ENCODE assay signal across 10 mouse cellular contexts in genomic region chr15:67042131-67042530, GRCm38 (mm10).
DNase-seq lines count a peak whose midpoint lies in the region; ATAC-seq and TF ChIP-seq lines count a peak whose summit lies in the region.
"Had no signal": no experiment of that assay in that cellular context is flagged by ENCODE, and none has a peak within 500 bp of the region (broad histone marks: within the 10 kb centered on the region; RNA-seq: fewer than 3 reads in every experiment).

No protein-coding gene starts in this region.

- no peak overlapping the region for H3K4me3 ChIP-seq in lung, postnatal 0 days (ENCODE audit: low read depth, low read length)
- H3K4me3 ChIP-seq in forebrain, embryonic 15.5 days: no peak overlapping the region
- H3K4me3 ChIP-seq: embryonic facial prominence, embryonic 10.5 days had no signal

- no peaks in the 10 kb centered on the region for H3K9me3 ChIP-seq in lung, postnatal 0 days (ENCODE audit: low read length)
- no peaks in the 10 kb centered on the region for H3K9me3 ChIP-seq in forebrain, embryonic 15.5 days
- H3K9me3 ChIP-seq: embryonic facial prominence, embryonic 10.5 days had no signal

- no peak for TF ChIP-seq EP300 in lung, postnatal 0 days (IDR thresholded peaks at IDR 0.05)

- H3K9ac ChIP-seq in lung, postnatal 0 days (replicated peaks; ENCODE audit: low read depth): no peak overlapping the region
- H3K9ac ChIP-seq in forebrain, embryonic 15.5 days (replicated peaks): no peak overlapping the region

- no peak overlapping the region for H3K27ac ChIP-seq in lung, postnatal 0 days (ENCODE audit: low read length)
- H3K27ac ChIP-seq in forebrain, embryonic 15.5 days (replicated peaks): no peak overlapping the region
- H3K27ac ChIP-seq: embryonic facial prominence, embryonic 10.5 days had no signal

- TF ChIP-seq CTCF in lung, postnatal 0 days (IDR thresholded peaks at IDR 0.05): peak; percentile 59

- H3K4me1 ChIP-seq in lung, postnatal 0 days (ENCODE audit: insufficient read depth, low read depth, low read length): no peaks in the 10 kb centered on the region; the same call in 1 of the 2 replicates
- H3K4me1 ChIP-seq in forebrain, embryonic 15.5 days: peaks cover 9% of the 10 kb centered on the region

- H3K27me3 ChIP-seq in lung, postnatal 0 days (replicated peaks; ENCODE audit: insufficient read depth, low read length): no peaks in the 10 kb centered on the region
- no peaks in the 10 kb centered on the region for H3K27me3 ChIP-seq in forebrain, embryonic 15.5 days

- DNase-seq in heart, adult 11 months: peak; percentile 82
- DNase-seq in heart, postnatal 4 days: no peak
- DNase-seq in lung, postnatal 0 days (ENCODE audit: low spot score): no peak
- DNase-seq in lung, postnatal 14 days: no peak
- peak; percentile 55 for DNase-seq in thymus, postnatal 14 days
- no peak for DNase-seq in embryo, embryonic 9.5 days (ENCODE audit: extremely low spot score)
- DNase-seq: gastrocnemius, postnatal 25 days had no signal

- ATAC-seq in lung, postnatal 0 days: no peak
- ATAC-seq in granulocyte monocyte progenitor cell, adult 5-6 weeks (replicated peaks; ENCODE audit: poor library complexity, severe bottlenecking): 0 out of 2 replicates have a peak, but pooled peaks have one; percentile 10
- no peak for ATAC-seq in forebrain, embryonic 15.5 days (replicated peaks)

- no peaks in the 10 kb centered on the region for H3K36me3 ChIP-seq in lung, postnatal 0 days (ENCODE audit: insufficient read depth, low read length)
- H3K36me3 ChIP-seq in forebrain, embryonic 15.5 days: no peaks in the 10 kb centered on the region
- H3K36me3 ChIP-seq: embryonic facial prominence, embryonic 10.5 days had no signal

- 83% methylated on average over 2 of the region's 2 CpGs for WGBS in lung, postnatal 0 days
- WGBS in forebrain, embryonic 15.5 days: 90% methylated on average over 2 of the region's 2 CpGs

- no peak overlapping the region for H3K4me2 ChIP-seq in lung, postnatal 0 days (replicated peaks; ENCODE audit: low read depth, low read length)
- H3K4me2 ChIP-seq in forebrain, embryonic 15.5 days (replicated peaks): no peak overlapping the region

Comparison
In these comparisons a context has a peak if more than half of its experiments do, and no peak if none do; other contexts are left out.
1. DNase-seq: peak in heart, adult 11 months (single experiment) and thymus, postnatal 14 days (single experiment); none in heart, postnatal 4 days (single experiment), lung, postnatal 0 days (single experiment), lung, postnatal 14 days (single experiment) and embryo, embryonic 9.5 days (single experiment).